Mouse (Mus musculus) megakaryocyte, embryonic 14.5 days (primary cell): ENCODE data around the gene Mgat4d.

Experiments used
- FLI1 ChIP-seq: IDR thresholded peaks from 2 replicates; pipeline ENCODE4 v1.6.1; 2012; ENCODE audit warnings: low read length, inconsistent platforms, mixed read lengths
- GATA1 ChIP-seq: IDR thresholded peaks from 3 replicates; pipeline ENCODE4 v1.6.1; 2012; ENCODE audit warnings: mixed read lengths, low read length, inconsistent platforms, borderline replicate concordance

- TF ChIP-seq GATA1, result no peak
- TF ChIP-seq FLI1, result no peak
Observed at GRCm38 (mm10) chr8:83429071-83429524, 80.8 kb downstream of the Mgat4d start.
